Mouse (Mus musculus): ENCODE data around the gene Tmem50b. TPM values are rescaled to one million over a fixed set of nuclear protein-coding genes. Genes with fewer than 3 reads are reported as not detected.

The Tmem50b gene
- total RNA-seq, 2 experiments from 2014 or later, result 65.5 to 74.3 TPM

Small RNA genes lying within 50 kb of the gene (microRNA-seq; reads per million reads assigned to microRNA genes)
- not detected for gene Mir6367

Other genes starting within 250 kb of the Tmem50b start
- 10 to 100 TPM; 34.5 to 37.6 TPM for gene Ifnar2, start 225.0 kb downstream of the Tmem50b start, total RNA-seq (2021)
- not detected for gene Gm21970, start 206.1 kb downstream of the Tmem50b start, total RNA-seq (2021)
- gene Il10rb, start 191.6 kb downstream of the Tmem50b start, total RNA-seq (2021), result 100 to 1,000 TPM in 1 of 2 experiments, 10 to 100 TPM in 1; 97.5 to 105 TPM
- gene Ifnar1, start 112.6 kb downstream of the Tmem50b start, total RNA-seq (2021), result 10 to 100 TPM; 30.5 to 39.7 TPM
- 100 to 1,000 TPM; 153 to 157 TPM for gene Ifngr2, start 50.7 kb downstream of the Tmem50b start, total RNA-seq (2021)
- 10 to 100 TPM; 24.4 to 25.9 TPM for gene Dnajc28, start 21.2 kb upstream of the Tmem50b start, total RNA-seq (2021)
- gene Gart, start 49.2 kb upstream of the Tmem50b start, total RNA-seq (2021), result 10 to 100 TPM; 59.0 to 70.1 TPM
- gene Son, start 49.7 kb upstream of the Tmem50b start, total RNA-seq (2021), result 100 to 1,000 TPM; 129 to 149 TPM
- gene Donson, start 91.0 kb upstream of the Tmem50b start, total RNA-seq (2021), result 1 to 10 TPM; 2.5 to 3.7 TPM
- 10 to 100 TPM; 22.7 to 24.7 TPM for gene Cryzl1, start 131.2 kb upstream of the Tmem50b start, total RNA-seq (2021)
- gene Itsn1, start 131.5 kb upstream of the Tmem50b start, total RNA-seq (2021), result 10 to 100 TPM; 40.8 to 56.7 TPM

Data from heart, postnatal 25 days (tissue).